Mouse (Mus musculus): ENCODE results near the gene Enpp1.

The Enpp1 gene

GRCm38 (mm10) chr10:24710361-24710760 is 1.6 kb downstream of the Enpp1 start:
- DNase-seq (ENCODE audit: low spot score): no peak

DNA sequence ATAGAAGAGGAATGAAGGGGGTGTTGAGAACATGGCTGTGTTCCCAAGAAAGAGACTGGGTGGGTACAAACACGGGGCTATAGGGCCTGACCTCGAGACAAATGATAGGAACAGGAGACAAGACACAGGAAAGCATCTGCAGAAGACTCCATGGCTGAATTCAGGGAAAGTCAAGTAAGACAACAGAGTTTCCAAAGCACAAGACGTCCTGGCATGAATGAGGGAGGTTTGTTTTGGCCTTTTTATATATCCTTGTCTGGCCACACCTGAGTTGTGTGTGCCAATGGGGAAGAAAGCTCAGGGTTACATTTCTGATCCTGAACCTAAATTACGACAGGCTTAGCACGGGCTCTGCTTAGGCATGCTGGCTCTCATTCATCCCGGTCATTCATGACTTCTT is 4.2 kb downstream of the Enpp1 start:
- no peak for DNase-seq (ENCODE audit: low spot score)

DNA sequence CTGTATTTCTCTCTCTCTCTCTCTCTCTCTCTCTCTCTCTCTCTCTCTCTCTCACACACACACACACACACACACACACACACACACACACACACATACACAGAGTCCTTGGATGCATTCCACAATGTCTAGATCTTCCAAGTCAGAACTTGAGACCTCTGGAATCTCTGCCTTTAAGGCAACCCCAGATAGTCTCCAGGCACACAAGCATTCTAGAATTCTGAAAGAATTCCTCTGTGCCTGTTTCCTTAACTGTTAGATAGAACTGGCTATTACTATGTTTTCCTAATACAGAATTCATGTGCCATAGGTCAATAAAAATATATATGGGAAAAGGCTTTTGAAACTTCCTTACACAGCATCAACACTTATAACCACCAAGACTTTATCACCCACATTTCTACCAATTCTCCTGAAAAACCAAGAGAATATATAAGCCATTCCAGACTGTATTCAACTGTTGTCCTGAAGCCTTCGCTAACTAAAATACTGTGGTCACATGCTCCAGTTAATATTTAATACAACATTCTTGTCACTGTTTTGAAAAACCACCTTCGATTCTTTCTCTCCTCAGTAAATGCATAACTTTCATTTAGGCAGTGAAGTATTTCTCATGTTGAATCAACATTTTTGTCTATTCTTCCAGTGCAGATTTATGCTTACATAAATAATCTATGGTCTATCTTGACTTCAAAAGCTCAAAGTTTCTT is 5.4 kb downstream of the Enpp1 start:
- no peak for DNase-seq (ENCODE audit: low spot score)

DNA sequence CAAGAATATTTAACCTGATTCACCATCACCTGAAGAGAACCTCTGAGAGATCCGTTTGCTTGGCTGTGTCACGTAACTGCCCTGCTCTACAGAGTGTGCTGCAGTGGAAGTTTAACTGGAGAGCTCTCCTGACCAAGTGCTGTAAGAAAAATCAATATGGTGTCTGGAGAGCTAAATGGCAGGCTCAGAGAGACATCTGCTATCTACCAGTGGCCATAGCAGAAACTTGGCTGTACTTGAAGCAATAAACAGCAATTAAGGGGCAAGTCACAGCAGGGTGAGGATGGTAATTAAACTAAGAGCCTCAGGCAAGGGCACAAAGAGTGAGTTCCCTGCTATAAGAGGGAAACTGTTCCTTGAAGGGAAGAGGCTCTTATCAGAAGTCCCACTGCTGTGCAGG is 9.3 kb downstream of the Enpp1 start:
- DNase-seq (ENCODE audit: low spot score): no peak

- no peak for DNase-seq (ENCODE audit: low spot score)
Measured at GRCm38 (mm10) chr10:24698131-24698775, 13.7 kb downstream of the Enpp1 start.

DNA sequence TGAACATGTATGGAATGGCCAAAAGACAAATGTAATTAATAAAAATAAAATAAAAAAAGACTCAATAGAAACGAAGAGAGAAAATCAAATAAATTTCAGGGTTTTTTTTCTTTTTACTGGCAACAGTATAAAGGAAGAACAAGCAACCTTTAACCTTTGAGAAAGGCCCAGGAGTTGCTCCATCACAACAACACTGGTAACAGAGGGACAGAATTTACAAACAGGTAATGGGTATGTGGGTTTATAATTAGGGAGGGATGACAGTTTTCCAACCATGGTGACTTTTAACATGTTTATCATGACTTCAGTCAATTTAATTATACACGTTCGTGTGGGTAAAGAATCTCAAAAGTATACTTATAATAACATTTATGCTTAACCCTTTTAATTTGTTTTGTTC is 15.2 kb downstream of the Enpp1 start:
- no peak for DNase-seq (ENCODE audit: low spot score)

GRCm38 (mm10) chr10:24695786-24696185 is 16.2 kb downstream of the Enpp1 start:
- DNase-seq (ENCODE audit: low spot score): no peak

- DNase-seq (ENCODE audit: low spot score): no peak
Measured at GRCm38 (mm10) chr10:24682518-24683104, 29.3 kb downstream of the Enpp1 start.

GRCm38 (mm10) chr10:24677681-24678080 is 34.3 kb downstream of the Enpp1 start:
- DNase-seq (ENCODE audit: low spot score): no peak

GRCm38 (mm10) chr10:24674261-24674660 is 37.7 kb downstream of the Enpp1 start:
- DNase-seq (ENCODE audit: low spot score): no peak

- no peak for DNase-seq (ENCODE audit: low spot score)
Measured at GRCm38 (mm10) chr10:24672948-24673347, 39.0 kb downstream of the Enpp1 start.

GRCm38 (mm10) chr10:24670548-24670947 is 41.4 kb downstream of the Enpp1 start:
- DNase-seq (ENCODE audit: low spot score): no peak

- DNase-seq (ENCODE audit: low spot score): no peak
Measured at GRCm38 (mm10) chr10:24650990-24651569, 60.9 kb downstream of the Enpp1 start.

DNA sequence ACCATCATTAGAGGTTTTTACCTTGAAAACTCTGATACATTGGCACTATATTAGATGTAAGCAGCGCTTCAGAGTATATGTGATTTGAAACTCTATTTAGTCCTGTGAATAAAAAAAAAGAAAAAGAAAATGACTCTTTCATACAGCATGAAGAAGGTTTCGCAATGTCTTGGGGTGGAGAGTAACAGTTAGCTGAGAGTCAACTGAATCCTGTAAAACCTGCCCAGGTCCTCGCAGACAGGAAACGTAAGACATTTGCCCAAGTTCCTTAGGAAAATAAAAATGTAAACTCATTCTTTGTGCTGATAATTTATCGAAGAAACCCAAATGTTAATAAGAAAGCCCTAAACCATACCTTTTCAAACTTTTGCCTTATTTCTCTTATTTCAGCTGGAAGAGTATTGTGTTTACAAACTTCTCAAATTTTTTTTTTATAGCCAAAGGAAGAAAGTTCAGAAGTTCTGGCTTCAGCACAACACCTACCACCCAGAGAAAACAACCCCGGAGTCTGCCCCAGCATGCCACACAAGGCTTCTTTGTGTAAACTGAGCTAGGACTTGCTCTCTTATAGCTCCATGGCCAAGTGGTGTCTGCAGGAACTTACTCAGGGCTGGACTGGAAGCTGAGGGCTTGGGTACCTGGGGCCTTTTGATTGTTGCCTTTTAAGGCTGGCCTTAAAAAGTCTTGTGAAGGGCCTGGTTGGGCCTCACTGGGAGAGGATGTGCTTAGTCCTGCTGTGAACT is 63.8 kb downstream of the Enpp1 start:
- no peak for DNase-seq (ENCODE audit: low spot score)

GRCm38 (mm10) chr10:24645169-24645568 is 66.8 kb downstream of the Enpp1 start:
- no peak for DNase-seq (ENCODE audit: low spot score)

GRCm38 (mm10) chr10:24642796-24643580 is 69.0 kb downstream of the Enpp1 start:
- no peak for DNase-seq (ENCODE audit: low spot score)

DNA sequence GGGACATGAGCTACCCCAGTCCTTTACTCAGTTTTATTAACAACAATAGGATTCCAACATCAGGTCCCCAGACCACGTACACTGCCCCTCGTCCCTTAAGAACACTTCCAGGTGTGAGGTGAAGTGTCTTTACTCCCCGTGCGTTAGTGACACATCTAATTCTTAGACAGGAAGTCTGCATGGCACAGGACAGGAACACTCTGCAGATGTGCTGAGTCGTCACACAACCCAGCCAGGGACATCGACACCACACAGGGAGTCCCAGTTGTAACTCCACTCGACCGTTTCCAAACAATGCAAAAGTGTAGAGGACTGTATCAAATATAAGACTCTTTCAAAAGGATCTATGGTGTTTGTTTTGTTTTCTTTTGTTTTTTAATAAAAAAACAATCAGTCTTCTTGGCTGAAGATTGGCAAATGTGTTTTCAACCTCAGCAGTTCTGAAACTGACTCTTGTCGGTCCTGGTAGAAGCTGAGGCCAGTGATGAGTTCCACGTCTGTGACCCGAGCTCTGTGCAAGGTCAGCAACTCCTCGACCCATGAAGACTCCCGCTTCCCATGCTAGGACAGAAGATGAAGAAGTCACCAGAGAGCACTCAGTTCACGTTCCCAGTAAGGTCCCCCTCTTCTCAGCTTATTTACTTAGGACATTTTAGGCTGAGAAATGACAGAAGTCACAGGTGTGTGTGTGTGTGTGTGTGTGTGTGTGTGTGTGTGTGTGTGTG is 70.4 kb downstream of the Enpp1 start:
- DNase-seq (ENCODE audit: low spot score): no peak

DNA sequence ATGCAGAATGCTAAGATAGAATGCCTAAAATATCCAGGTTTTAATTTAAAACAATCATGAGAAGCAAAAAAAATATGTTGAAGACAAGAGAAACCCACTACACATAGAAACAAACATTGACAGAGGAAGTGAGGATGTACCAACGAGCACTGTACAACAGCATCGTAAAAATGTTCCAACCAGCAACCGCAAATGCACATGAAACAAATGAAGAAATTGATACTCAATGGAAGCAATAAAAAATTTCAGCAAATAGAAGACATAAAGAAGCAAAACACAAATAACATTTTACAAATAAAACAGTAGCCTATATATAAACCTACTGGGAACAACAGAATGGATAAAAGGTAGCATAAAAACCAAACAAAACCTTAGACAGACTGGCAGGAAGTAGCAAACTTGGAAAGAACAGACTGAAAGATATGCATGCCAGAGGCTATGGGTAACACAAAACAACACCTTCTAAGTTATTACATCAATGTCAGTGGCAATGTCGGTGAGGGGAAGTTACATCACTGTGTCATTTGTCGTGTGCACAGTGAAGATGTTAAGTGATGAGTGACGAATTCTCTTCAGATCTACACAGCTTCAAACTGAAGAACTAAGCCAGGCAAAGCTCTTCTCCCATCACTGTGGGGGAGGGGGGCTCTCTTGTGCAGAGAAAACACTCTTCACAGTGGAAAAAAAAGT is 71.6 kb downstream of the Enpp1 start:
- DNase-seq (ENCODE audit: low spot score): no peak

GRCm38 (mm10) chr10:24639596-24639995 is 72.4 kb downstream of the Enpp1 start:
- DNase-seq (ENCODE audit: low spot score): no peak
